Mouse (Mus musculus) liver, embryonic 12.5 days (tissue): ENCODE measurements at regions not wholly inside any gene's neighbourhood (a gene's known extent, or its start where the extent isn't known, plus 50 kb on each side); places are given as distances from the start of the nearest gene placed in this dataset.

Experiments used
- ATAC-seq: fragments of 200-750 bp; cut with Nextera tagmentation; 2 replicates; pipeline ENCODE4 v1.8.0; 2017; ENCODE audit warnings: moderate number of reproducible peaks, mild to moderate bottlenecking, moderate library complexity
- H3K27ac ChIP-seq: fragments of 300-500 bp; sonication (generic); 2 replicates; pipeline ENCODE4 v1.5.1; 2016; ENCODE audit warnings: mild to moderate bottlenecking
- H3K27me3 ChIP-seq: fragments of 300-500 bp; sonication (generic); replicated peaks from 2 replicates; pipeline ENCODE4 v1.6.1; 2016; ENCODE audit warnings: mild to moderate bottlenecking, moderate library complexity
- H3K36me3 ChIP-seq: fragments of 300-500 bp; sonication (generic); 2 replicates; pipeline ENCODE4 v1.6.1; 2016; ENCODE audit warnings: mild to moderate bottlenecking, moderate library complexity
- H3K4me1 ChIP-seq: fragments of 300-500 bp; sonication (generic); 2 replicates; pipeline ENCODE4 v1.6.1; 2016
- H3K4me2 ChIP-seq: fragments of 300-500 bp; sonication (generic); 2 replicates; pipeline ENCODE4 v1.6.1; 2016; ENCODE audit warnings: mild to moderate bottlenecking, moderate library complexity
- H3K4me3 ChIP-seq: fragments of 300-500 bp; sonication (generic); 2 replicates; pipeline ENCODE4 v1.5.1; 2016; ENCODE audit warnings: mild to moderate bottlenecking, moderate library complexity
- H3K9ac ChIP-seq: fragments of 300-500 bp; sonication (generic); 2 replicates; pipeline ENCODE4 v1.6.1; 2016; ENCODE audit warnings: mild to moderate bottlenecking, moderate library complexity
- H3K9me3 ChIP-seq: fragments of 300-500 bp; sonication (generic); replicated peaks from 2 replicates; pipeline ENCODE4 v1.6.1; 2016; ENCODE audit warnings: mild to moderate bottlenecking, moderate library complexity
- WGBS: fragments of 180-500 bp; shearing (Covaris S2); methylation state at CpG from one replicate; pipeline ENCODE4 v1.1.7; 2016; ENCODE audit not compliant: insufficient replicate concordance; 5-methylcytosine and 5-hydroxymethylcytosine counted together

GRCm38 (mm10) chrX:159018955-159019354, 191.2 kb upstream of the Rps6ka3 start:
- Histone ChIP-seq H3K27ac (no peak overlapping the region), H3K36me3 (no peaks in the 10 kb centered on the region), H3K9ac (no peak overlapping the region), H3K4me3 (no peak overlapping the region), H3K27me3 (no peaks in the 10 kb centered on the region), H3K4me2 (no peak overlapping the region), H3K4me1 (no peaks in the 10 kb centered on the region), H3K9me3 (no peaks in the 10 kb centered on the region)
- no peak for ATAC-seq
- WGBS, result 71% methylated on average over 1 of the region's 1 CpGs

GRCm38 (mm10) chrX:159026311-159026710, 183.8 kb upstream of the Rps6ka3 start:
- H3K9me3 ChIP-seq, result no peaks in the 10 kb centered on the region
- ATAC-seq, result no peak
- H3K4me1 ChIP-seq, result no peaks in the 10 kb centered on the region
- H3K27ac ChIP-seq, result no peak overlapping the region
- no peaks in the 10 kb centered on the region for H3K36me3 ChIP-seq
- H3K27me3 ChIP-seq, result no peaks in the 10 kb centered on the region
- H3K4me2 ChIP-seq, result no peak overlapping the region
- no peak overlapping the region for H3K4me3 ChIP-seq
- WGBS, result 73% methylated on average over 1 of the region's 1 CpGs
- no peak overlapping the region for H3K9ac ChIP-seq

- 59% methylated on average over 4 of the region's 4 CpGs for WGBS
- no peaks in the 10 kb centered on the region for H3K9me3 ChIP-seq
- H3K9ac ChIP-seq, result no peak overlapping the region
- no peaks in the 10 kb centered on the region for H3K36me3 ChIP-seq
- no peaks in the 10 kb centered on the region for H3K4me1 ChIP-seq
- H3K27me3 ChIP-seq, result no peaks in the 10 kb centered on the region
- no peak overlapping the region for H3K4me3 ChIP-seq
- H3K4me2 ChIP-seq, result no peak overlapping the region
- no peak for ATAC-seq
- no peak overlapping the region for H3K27ac ChIP-seq
Observed at GRCm38 (mm10) chrX:159031927-159032326, 178.2 kb upstream of the Rps6ka3 start.

GRCm38 (mm10) chrX:159043432-159043831, 166.7 kb upstream of the Rps6ka3 start:
- H3K4me2 ChIP-seq, result no peak overlapping the region
- 4% methylated on average over 3 of the region's 3 CpGs for WGBS
- ATAC-seq, result no peak

GRCm38 (mm10) chrX:159047876-159048275, 162.2 kb upstream of the Rps6ka3 start:
- no peak overlapping the region for H3K9ac ChIP-seq
- H3K4me1 ChIP-seq, result no peaks in the 10 kb centered on the region
- H3K27ac ChIP-seq, result no peak overlapping the region
- no peak for ATAC-seq
- H3K36me3 ChIP-seq, result no peaks in the 10 kb centered on the region
- no peak overlapping the region for H3K4me2 ChIP-seq
- no peaks in the 10 kb centered on the region for H3K27me3 ChIP-seq
- 48% methylated on average over 2 of the region's 2 CpGs for WGBS
- no peak overlapping the region for H3K4me3 ChIP-seq
- no peaks in the 10 kb centered on the region for H3K9me3 ChIP-seq

More at GRCm38 (mm10) chrX:159043432-159043831, 166.7 kb upstream of the Rps6ka3 start:
- Histone ChIP-seq H3K27ac (no peak overlapping the region), H3K4me3 (no peak overlapping the region), H3K36me3 (no peaks in the 10 kb centered on the region), H3K27me3 (no peaks in the 10 kb centered on the region), H3K4me1 (no peaks in the 10 kb centered on the region), H3K9ac (no peak overlapping the region), H3K9me3 (no peaks in the 10 kb centered on the region)

- H3K4me3 ChIP-seq, result no peak overlapping the region
- H3K4me1 ChIP-seq, result no peaks in the 10 kb centered on the region
- no peaks in the 10 kb centered on the region for H3K9me3 ChIP-seq
- no peaks in the 10 kb centered on the region for H3K27me3 ChIP-seq
- H3K36me3 ChIP-seq, result no peaks in the 10 kb centered on the region
- no peak overlapping the region for H3K9ac ChIP-seq
- no peak overlapping the region for H3K27ac ChIP-seq
- no peak overlapping the region for H3K4me2 ChIP-seq
- WGBS, result 42% methylated on average over 8 of the region's 8 CpGs
- no peak for ATAC-seq
Observed at GRCm38 (mm10) chrX:159055689-159056461, 154.2 kb upstream of the Rps6ka3 start.

- ATAC-seq, result no peak
- H3K9ac ChIP-seq, result no peak overlapping the region
- H3K4me2 ChIP-seq, result no peak overlapping the region
- H3K4me3 ChIP-seq, result no peak overlapping the region
- H3K9me3 ChIP-seq, result no peaks in the 10 kb centered on the region
- H3K27ac ChIP-seq, result no peak overlapping the region
- no peaks in the 10 kb centered on the region for H3K4me1 ChIP-seq
- H3K36me3 ChIP-seq, result no peaks in the 10 kb centered on the region
- no peaks in the 10 kb centered on the region for H3K27me3 ChIP-seq
Observed at GRCm38 (mm10) chrX:159056462-159056805, 153.7 kb upstream of the Rps6ka3 start.

- H3K4me1 ChIP-seq, result no peaks in the 10 kb centered on the region
- H3K27ac ChIP-seq, result no peak overlapping the region
- ATAC-seq, result no peak
- H3K9me3 ChIP-seq, result no peaks in the 10 kb centered on the region
- no peaks in the 10 kb centered on the region for H3K36me3 ChIP-seq
- no peak overlapping the region for H3K4me2 ChIP-seq
- no peak overlapping the region for H3K4me3 ChIP-seq
- no peak overlapping the region for H3K9ac ChIP-seq
- H3K27me3 ChIP-seq, result no peaks in the 10 kb centered on the region
Observed at GRCm38 (mm10) chrX:159058931-159059330, 151.2 kb upstream of the Rps6ka3 start.

- Histone ChIP-seq H3K4me2 (no peak overlapping the region), H3K36me3 (no peaks in the 10 kb centered on the region), H3K27ac (no peak overlapping the region), H3K4me1 (no peaks in the 10 kb centered on the region), H3K27me3 (no peaks in the 10 kb centered on the region), H3K9me3 (no peaks in the 10 kb centered on the region), H3K9ac (no peak overlapping the region), H3K4me3 (no peak overlapping the region)
- ATAC-seq, result no peak
Observed at GRCm38 (mm10) chrX:159061322-159061721, 148.8 kb upstream of the Rps6ka3 start.

- Histone ChIP-seq H3K27me3 (no peaks in the 10 kb centered on the region), H3K27ac (no peak overlapping the region), H3K4me2 (no peak overlapping the region), H3K4me1 (no peaks in the 10 kb centered on the region), H3K4me3 (no peak overlapping the region), H3K9ac (no peak overlapping the region), H3K9me3 (no peaks in the 10 kb centered on the region), H3K36me3 (no peaks in the 10 kb centered on the region)
- ATAC-seq, result no peak
- WGBS, result 54% methylated on average over 2 of the region's 2 CpGs
Observed at GRCm38 (mm10) chrX:159066212-159066611, 143.9 kb upstream of the Rps6ka3 start.

GRCm38 (mm10) chrX:159072647-159073046, 137.5 kb upstream of the Rps6ka3 start:
- Histone ChIP-seq H3K4me3 (no peak overlapping the region), H3K27ac (no peak overlapping the region), H3K9ac (no peak overlapping the region), H3K4me2 (no peak overlapping the region), H3K9me3 (no peaks in the 10 kb centered on the region), H3K36me3 (no peaks in the 10 kb centered on the region), H3K4me1 (no peaks in the 10 kb centered on the region), H3K27me3 (no peaks in the 10 kb centered on the region)
- WGBS, result 57% methylated on average over 3 of the region's 3 CpGs
- ATAC-seq, result no peak

- ATAC-seq, result no peak
- no peak overlapping the region for H3K27ac ChIP-seq
- H3K4me2 ChIP-seq, result no peak overlapping the region
- no peak overlapping the region for H3K4me3 ChIP-seq
- no peaks in the 10 kb centered on the region for H3K9me3 ChIP-seq
- H3K9ac ChIP-seq, result no peak overlapping the region
- H3K36me3 ChIP-seq, result no peaks in the 10 kb centered on the region
- no peaks in the 10 kb centered on the region for H3K27me3 ChIP-seq
- H3K4me1 ChIP-seq, result no peaks in the 10 kb centered on the region
Observed at GRCm38 (mm10) chrX:159073533-159073932, 136.6 kb upstream of the Rps6ka3 start.

- H3K9me3 ChIP-seq, result no peaks in the 10 kb centered on the region
- ATAC-seq, result no peak
- no peak overlapping the region for H3K27ac ChIP-seq
- no peak overlapping the region for H3K9ac ChIP-seq
- H3K4me3 ChIP-seq, result no peak overlapping the region
- H3K27me3 ChIP-seq, result no peaks in the 10 kb centered on the region
- H3K4me2 ChIP-seq, result no peak overlapping the region
- WGBS, result 31% methylated on average over 2 of the region's 2 CpGs
- H3K36me3 ChIP-seq, result no peaks in the 10 kb centered on the region
- no peaks in the 10 kb centered on the region for H3K4me1 ChIP-seq
Observed at GRCm38 (mm10) chrX:159080508-159080907, 129.6 kb upstream of the Rps6ka3 start.
